Mouse (Mus musculus): ENCODE measurements around the gene Iqcg. TPM values are rescaled to one million over a fixed set of nuclear protein-coding genes. Genes with fewer than 3 reads are reported as not detected.
"Not testable (repeated sequence)": the region's sequence is repeated elsewhere in the genome, so short reads cannot be mapped to it uniquely, and the experiment has no call there.

Iqcg gene
- polyA plus RNA-seq, 1 experiment from 2014 or later, result 7.7 TPM

GRCm38 (mm10) chr16:33058033-33058432 is 2.0 kb upstream of the Iqcg start:
- Histone ChIP-seq H3K4me3 (replicated peaks; ENCODE audit: low read length) (peak overlapping the region; percentile 76; the same call in 1 of the 2 replicates), H3K27me3 (ENCODE audit: control insufficient read depth, insufficient read depth, low read length) (no peaks in the 10 kb centered on the region), H3K27ac (no peak overlapping the region), H3K9ac (0 out of 2 replicates have a peak overlapping the region, but pooled peaks have one; percentile 88), H3K9me3 (ENCODE audit: control insufficient read depth, low read length) (no peaks in the 10 kb centered on the region), H3K4me2 (replicated peaks) (peak overlapping the region; percentile 79), H3K4me1 (replicated peaks; ENCODE audit: control insufficient read depth, insufficient read depth, low read length) (peaks cover 20% of the 10 kb centered on the region), H3K36me3 (replicated peaks; ENCODE audit: control insufficient read depth, insufficient read depth) (peaks cover 34% of the 10 kb centered on the region)
- 94% methylated on average over 16 of the region's 16 CpGs for WGBS
- ATAC-seq (ENCODE audit: low FRiP score), result no peak
- no peak for DNase-seq (ENCODE audit: low spot score)

GRCm38 (mm10) chr16:33056786-33057185 is 768 bp upstream of the Iqcg start:
- DNase-seq (ENCODE audit: low spot score), result no peak
- no peaks in the 10 kb centered on the region for H3K27me3 ChIP-seq (ENCODE audit: control insufficient read depth, insufficient read depth, low read length)
- no peaks in the 10 kb centered on the region for H3K9me3 ChIP-seq (ENCODE audit: control insufficient read depth, low read length)
- peak; percentile 52; the same call in 1 of the 2 replicates for ATAC-seq (ENCODE audit: low FRiP score)
- peak overlapping the region; percentile 76 for H3K4me3 ChIP-seq (replicated peaks; ENCODE audit: low read length)
- H3K4me2 ChIP-seq (replicated peaks), result peak overlapping the region; percentile 79
- WGBS, result under 1% methylated on average over 24 of the region's 24 CpGs
- peak overlapping the region; percentile 86 for H3K27ac ChIP-seq
- H3K4me1 ChIP-seq (replicated peaks; ENCODE audit: control insufficient read depth, insufficient read depth, low read length), result peaks cover 15% of the 10 kb centered on the region
- H3K9ac ChIP-seq, result peak overlapping the region; percentile 88
- peaks cover 34% of the 10 kb centered on the region for H3K36me3 ChIP-seq (replicated peaks; ENCODE audit: control insufficient read depth, insufficient read depth)

GRCm38 (mm10) chr16:33055655-33056054 is 363 bp downstream of the Iqcg start:
- peak overlapping the region; percentile 88 for H3K9ac ChIP-seq
- no peak overlapping the region for H3K27ac ChIP-seq
- no peaks in the 10 kb centered on the region for H3K9me3 ChIP-seq (ENCODE audit: control insufficient read depth, low read length)
- peak overlapping the region; percentile 79 for H3K4me2 ChIP-seq (replicated peaks)
- H3K27me3 ChIP-seq (ENCODE audit: control insufficient read depth, insufficient read depth, low read length), result no peaks in the 10 kb centered on the region
- WGBS, result 21% methylated on average over 10 of the region's 10 CpGs
- peak; percentile 27 for DNase-seq (ENCODE audit: low spot score)
- peak; percentile 16; the same call in 1 of the 2 replicates for ATAC-seq (ENCODE audit: low FRiP score)
- H3K4me3 ChIP-seq (replicated peaks; ENCODE audit: low read length), result peak overlapping the region; percentile 76
- peaks cover 28% of the 10 kb centered on the region for H3K36me3 ChIP-seq (replicated peaks; ENCODE audit: control insufficient read depth, insufficient read depth)
- peaks cover 12% of the 10 kb centered on the region for H3K4me1 ChIP-seq (replicated peaks; ENCODE audit: control insufficient read depth, insufficient read depth, low read length)

- H3K9ac ChIP-seq; H3K27me3 ChIP-seq (ENCODE audit: control insufficient read depth, insufficient read depth, low read length): not testable (repeated sequence)
Measured at GRCm38 (mm10) chr16:33054927-33055326, 1.1 kb downstream of the Iqcg start.

GRCm38 (mm10) chr16:33053141-33053540 is 2.9 kb downstream of the Iqcg start:
- ATAC-seq (ENCODE audit: low FRiP score), result no peak

More at GRCm38 (mm10) chr16:33054927-33055326, 1.1 kb downstream of the Iqcg start:
- H3K9me3 ChIP-seq (ENCODE audit: control insufficient read depth, low read length); H3K4me3 ChIP-seq (replicated peaks; ENCODE audit: low read length); DNase-seq (ENCODE audit: low spot score); ATAC-seq (ENCODE audit: low FRiP score); H3K4me2 ChIP-seq (replicated peaks); H3K27ac ChIP-seq: not testable (repeated sequence)
- 87% methylated on average over 2 of the region's 2 CpGs for WGBS
- Histone ChIP-seq H3K4me1 (replicated peaks; ENCODE audit: control insufficient read depth, insufficient read depth, low read length) (peaks cover 12% of the 10 kb centered on the region), H3K36me3 (replicated peaks; ENCODE audit: control insufficient read depth, insufficient read depth) (peaks cover 20% of the 10 kb centered on the region)

GRCm38 (mm10) chr16:33049809-33050208 is 6.2 kb downstream of the Iqcg start:
- no peak for ATAC-seq (ENCODE audit: low FRiP score)

More at GRCm38 (mm10) chr16:33053141-33053540, 2.9 kb downstream of the Iqcg start:
- Histone ChIP-seq H3K27me3 (ENCODE audit: control insufficient read depth, insufficient read depth, low read length) (no peaks in the 10 kb centered on the region), H3K4me3 (replicated peaks; ENCODE audit: low read length) (no peak overlapping the region), H3K27ac (no peak overlapping the region), H3K36me3 (replicated peaks; ENCODE audit: control insufficient read depth, insufficient read depth) (peaks cover 2% of the 10 kb centered on the region), H3K4me2 (replicated peaks) (no peak overlapping the region), H3K9me3 (ENCODE audit: control insufficient read depth, low read length) (no peaks in the 10 kb centered on the region), H3K9ac (no peak overlapping the region), H3K4me1 (replicated peaks; ENCODE audit: control insufficient read depth, insufficient read depth, low read length) (peaks cover 8% of the 10 kb centered on the region)
- WGBS, result 84% methylated on average over 5 of the region's 5 CpGs
- no peak for DNase-seq (ENCODE audit: low spot score)

GRCm38 (mm10) chr16:33048686-33049085 is 7.3 kb downstream of the Iqcg start:
- Histone ChIP-seq H3K9ac (no peak overlapping the region), H3K27ac (no peak overlapping the region), H3K4me2 (replicated peaks) (no peak overlapping the region), H3K27me3 (ENCODE audit: control insufficient read depth, insufficient read depth, low read length) (no peaks in the 10 kb centered on the region), H3K4me1 (replicated peaks; ENCODE audit: control insufficient read depth, insufficient read depth, low read length) (no peaks in the 10 kb centered on the region), H3K4me3 (replicated peaks; ENCODE audit: low read length) (no peak overlapping the region), H3K9me3 (ENCODE audit: control insufficient read depth, low read length) (no peaks in the 10 kb centered on the region), H3K36me3 (replicated peaks; ENCODE audit: control insufficient read depth, insufficient read depth) (no peaks in the 10 kb centered on the region)
- 91% methylated on average over 2 of the region's 2 CpGs for WGBS
- ATAC-seq (ENCODE audit: low FRiP score) (no peak), DNase-seq (ENCODE audit: low spot score) (no peak)

More at GRCm38 (mm10) chr16:33049809-33050208, 6.2 kb downstream of the Iqcg start:
- 95% methylated on average over 16 of the region's 16 CpGs for WGBS
- DNase-seq (ENCODE audit: low spot score), result no peak
- no peaks in the 10 kb centered on the region for H3K4me1 ChIP-seq (replicated peaks; ENCODE audit: control insufficient read depth, insufficient read depth, low read length)
- no peaks in the 10 kb centered on the region for H3K9me3 ChIP-seq (ENCODE audit: control insufficient read depth, low read length)
- no peak overlapping the region for H3K4me3 ChIP-seq (replicated peaks; ENCODE audit: low read length)
- no peak overlapping the region for H3K27ac ChIP-seq
- no peak overlapping the region for H3K9ac ChIP-seq
- H3K27me3 ChIP-seq (ENCODE audit: control insufficient read depth, insufficient read depth, low read length), result no peaks in the 10 kb centered on the region
- H3K36me3 ChIP-seq (replicated peaks; ENCODE audit: control insufficient read depth, insufficient read depth), result no peaks in the 10 kb centered on the region
- H3K4me2 ChIP-seq (replicated peaks), result no peak overlapping the region

GRCm38 (mm10) chr16:33048004-33048403 is 8.0 kb downstream of the Iqcg start:
- H3K36me3 ChIP-seq (replicated peaks; ENCODE audit: control insufficient read depth, insufficient read depth), result no peaks in the 10 kb centered on the region
- H3K4me2 ChIP-seq (replicated peaks), result no peak overlapping the region
- H3K4me3 ChIP-seq (replicated peaks; ENCODE audit: low read length), result no peak overlapping the region
- ATAC-seq (ENCODE audit: low FRiP score) (no peak), DNase-seq (ENCODE audit: low spot score) (no peak)
- no peak overlapping the region for H3K27ac ChIP-seq
- H3K27me3 ChIP-seq (ENCODE audit: control insufficient read depth, insufficient read depth, low read length), result no peaks in the 10 kb centered on the region
- H3K9ac ChIP-seq, result no peak overlapping the region
- no peaks in the 10 kb centered on the region for H3K9me3 ChIP-seq (ENCODE audit: control insufficient read depth, low read length)
- no peaks in the 10 kb centered on the region for H3K4me1 ChIP-seq (replicated peaks; ENCODE audit: control insufficient read depth, insufficient read depth, low read length)
- WGBS, result 93% methylated on average over 1 of the region's 1 CpGs

GRCm38 (mm10) chr16:33043268-33043667 is 12.8 kb downstream of the Iqcg start:
- Histone ChIP-seq H3K4me2 (replicated peaks) (no peak overlapping the region), H3K9ac (no peak overlapping the region), H3K27ac (no peak overlapping the region), H3K36me3 (replicated peaks; ENCODE audit: control insufficient read depth, insufficient read depth) (no peaks in the 10 kb centered on the region), H3K9me3 (ENCODE audit: control insufficient read depth, low read length) (no peaks in the 10 kb centered on the region), H3K27me3 (ENCODE audit: control insufficient read depth, insufficient read depth, low read length) (no peaks in the 10 kb centered on the region), H3K4me3 (replicated peaks; ENCODE audit: low read length) (no peak overlapping the region), H3K4me1 (replicated peaks; ENCODE audit: control insufficient read depth, insufficient read depth, low read length) (no peaks in the 10 kb centered on the region)
- DNase-seq (ENCODE audit: low spot score), result no peak
- WGBS, result 80% methylated on average over 2 of the region's 2 CpGs
- ATAC-seq (ENCODE audit: low FRiP score), result no peak

- H3K36me3 ChIP-seq (replicated peaks; ENCODE audit: control insufficient read depth, insufficient read depth), result no peaks in the 10 kb centered on the region
- H3K4me2 ChIP-seq (replicated peaks), result no peak overlapping the region
- ATAC-seq (ENCODE audit: low FRiP score) (no peak), DNase-seq (ENCODE audit: low spot score) (no peak)
- no peaks in the 10 kb centered on the region for H3K27me3 ChIP-seq (ENCODE audit: control insufficient read depth, insufficient read depth, low read length)
- H3K27ac ChIP-seq, result no peak overlapping the region
- H3K4me3 ChIP-seq (replicated peaks; ENCODE audit: low read length), result no peak overlapping the region
- no peaks in the 10 kb centered on the region for H3K9me3 ChIP-seq (ENCODE audit: control insufficient read depth, low read length)
- 68% methylated on average over 1 of the region's 1 CpGs for WGBS
- no peaks in the 10 kb centered on the region for H3K4me1 ChIP-seq (replicated peaks; ENCODE audit: control insufficient read depth, insufficient read depth, low read length)
- H3K9ac ChIP-seq, result no peak overlapping the region
Measured at GRCm38 (mm10) chr16:33042682-33043081, 13.3 kb downstream of the Iqcg start.

All from hindbrain, embryonic 14.5 days (tissue).